Mouse (Mus musculus) C2C12 (cell line): ENCODE results near the gene Catsperg1. TPM values are rescaled to one million over a fixed set of nuclear protein-coding genes. Genes with fewer than 3 reads are reported as not detected.
"Not testable (repeated sequence)": the region's sequence is repeated elsewhere in the genome, so short reads cannot be mapped to it uniquely, and the experiment has no call there.

Experiments used
- H3K27me3 ChIP-seq: one replicate; pipeline ENCODE4 v1.6.1; 2011; ENCODE audit not compliant: control insufficient read depth, insufficient read depth, insufficient read length
- H3K36me3 ChIP-seq: one replicate; pipeline ENCODE4 v1.6.1; 2011; ENCODE audit not compliant: control insufficient read depth, insufficient read depth
- H3K4me3 ChIP-seq: one replicate; pipeline ENCODE4 v1.5.1; 2011; ENCODE audit warnings: mild to moderate bottlenecking, control low read depth; ENCODE audit not compliant: poor library complexity, insufficient read depth, severe bottlenecking
- H3K79me2 ChIP-seq: one replicate; pipeline ENCODE4 v1.6.1; 2011; ENCODE audit not compliant: control insufficient read depth, insufficient read depth
- H3K79me3 ChIP-seq: one replicate; pipeline ENCODE4 v1.6.1; 2011; ENCODE audit warnings: low read depth, control low read depth
- H3ac ChIP-seq: one replicate; pipeline ENCODE3; 2011; ENCODE audit warnings: low read depth; ENCODE audit not compliant: control insufficient read depth, insufficient read length
- CEBPB ChIP-seq: IDR thresholded peaks from one replicate; pipeline ENCODE4 v1.6.1; 2011; ENCODE audit warnings: low read depth, mild to moderate bottlenecking, control low read depth, moderate library complexity
- CTCF ChIP-seq: IDR thresholded peaks from one replicate; pipeline ENCODE4 v1.5.1; 2011; ENCODE audit not compliant: control insufficient read depth, insufficient read depth, insufficient read length
- FOSL1 ChIP-seq: IDR thresholded peaks from one replicate; pipeline ENCODE4 v1.8.0; 2011; ENCODE audit warnings: mild to moderate bottlenecking, low read length; ENCODE audit not compliant: poor library complexity, insufficient read depth, severe bottlenecking
- MAX ChIP-seq: IDR thresholded peaks from one replicate; pipeline ENCODE4 v1.6.1; 2011; ENCODE audit warnings: mild to moderate bottlenecking, control low read depth
- MYOD1 ChIP-seq: IDR thresholded peaks from one replicate; pipeline ENCODE4 v1.6.1; 2011; ENCODE audit warnings: low read depth; ENCODE audit not compliant: control insufficient read depth, insufficient read length
- MYOG ChIP-seq: IDR thresholded peaks from one replicate; pipeline ENCODE4 v1.6.1; 2011; ENCODE audit not compliant: control insufficient read depth, insufficient read length; ENCODE audit errors: extremely low read depth
- USF1 ChIP-seq: IDR thresholded peaks from one replicate; pipeline ENCODE4 v1.6.1; 2011; ENCODE audit warnings: low read depth, mild to moderate bottlenecking, control low read depth, moderate library complexity
- polyA plus RNA-seq: library from polyadenylated mRNA; unstranded; fragments of >200 nt; fragmentation: generic; extraction: Trizol; gene quantifications from one replicate; pipeline ENCODE4 v1.2.1, GENCODE M21; 2012; ENCODE audit warnings: missing spikeins

Gene Catsperg1
- polyA plus RNA-seq, 1 experiment: not detected

- no peaks in the 10 kb centered on the region for H3K27me3 ChIP-seq
- H3K4me3 ChIP-seq: no peak overlapping the region
- no peaks in the 10 kb centered on the region for H3K79me3 ChIP-seq
- peaks cover 6% of the 10 kb centered on the region for H3K36me3 ChIP-seq
- no peak overlapping the region for H3ac ChIP-seq
- H3K79me2 ChIP-seq: peaks cover 12% of the 10 kb centered on the region
- no peak for TF ChIP-seq MYOG
- peak; percentile 18 for TF ChIP-seq CTCF
- no peak for TF ChIP-seq MYOD1
- TF ChIP-seq USF1: no peak
- no peak for TF ChIP-seq FOSL1
Observed at GRCm38 (mm10) chr7:29244732-29245416, 31.0 kb upstream of the Catsperg1 start.

GRCm38 (mm10) chr7:29238019-29238967, 24.5 kb upstream of the Catsperg1 start, which contains the start of gene Yif1b:
Yif1b (plus strand) TSS chr7:29238329.
- Histone ChIP-seq H3ac (peak within 1 kb of the TSS; percentile 72), H3K79me3 (peaks cover 4% of the 10 kb centered on the region), H3K4me3 (peak within 1 kb of the TSS; percentile 45), H3K36me3 (no peaks in the 10 kb centered on the region), H3K27me3 (no peaks in the 10 kb centered on the region), H3K79me2 (peaks cover 12% of the 10 kb centered on the region)
- TF ChIP-seq USF1: no peak
- TF ChIP-seq CEBPB: no peak
- no peak for TF ChIP-seq CTCF
- no peak for TF ChIP-seq FOSL1
- no peak for TF ChIP-seq MAX
- no peak for TF ChIP-seq MYOG
- TF ChIP-seq MYOD1: no peak

- not testable (repeated sequence) for H3ac ChIP-seq, H3K27me3 ChIP-seq, H3K36me3 ChIP-seq, H3K79me3 ChIP-seq
- peaks cover 12% of the 10 kb centered on the region for H3K79me2 ChIP-seq
- peak overlapping the region; percentile 11 for H3K4me3 ChIP-seq
Observed at GRCm38 (mm10) chr7:29237596-29237995, 23.8 kb upstream of the Catsperg1 start.

- no peak for TF ChIP-seq CEBPB
- Histone ChIP-seq H3K79me3 (peaks cover 4% of the 10 kb centered on the region), H3K79me2 (peaks cover 12% of the 10 kb centered on the region), H3K27me3 (no peaks in the 10 kb centered on the region), H3K4me3 (no peak overlapping the region), H3K36me3 (no peaks in the 10 kb centered on the region), H3ac (no peak overlapping the region)
Observed at GRCm38 (mm10) chr7:29236593-29236992, 22.8 kb upstream of the Catsperg1 start.

- Histone ChIP-seq H3K4me3 (no peak overlapping the region), H3K79me2 (peaks cover 10% of the 10 kb centered on the region), H3ac (no peak overlapping the region), H3K79me3 (peaks cover 4% of the 10 kb centered on the region), H3K36me3 (no peaks in the 10 kb centered on the region), H3K27me3 (no peaks in the 10 kb centered on the region)
- no peak for TF ChIP-seq USF1
- no peak for TF ChIP-seq CEBPB
- no peak for TF ChIP-seq MAX
- no peak for TF ChIP-seq FOSL1
- no peak for TF ChIP-seq MYOG
- TF ChIP-seq CTCF: no peak
- no peak for TF ChIP-seq MYOD1
Observed at GRCm38 (mm10) chr7:29234661-29235060, 20.8 kb upstream of the Catsperg1 start.

GRCm38 (mm10) chr7:29233745-29234144, 19.9 kb upstream of the Catsperg1 start:
- peaks cover 1% of the 10 kb centered on the region for H3K79me2 ChIP-seq
- H3K36me3 ChIP-seq: no peaks in the 10 kb centered on the region
- H3K27me3 ChIP-seq: no peaks in the 10 kb centered on the region
- no peak overlapping the region for H3K4me3 ChIP-seq
- no peak overlapping the region for H3ac ChIP-seq
- TF ChIP-seq CTCF (no peak), CEBPB (no peak), FOSL1 (no peak), USF1 (no peak)
- H3K79me3 ChIP-seq: peaks cover 2% of the 10 kb centered on the region
